Mouse (Mus musculus) telencephalon, adult 2 months (tissue): Measurements from ENCODE around the gene Kin.
A peak's percentile ranks its signal among the peaks of the same experiment; 100 is the strongest.

ENCODE experiments used
- DNase-seq: peaks from one replicate; pipeline ENCODE4 v3.0.0-alpha.2; 2011; ENCODE audit warnings: low read depth, low spot score

Gene Kin

GRCm38 (mm10) chr2:10080310-10081010 is at the start of gene Kin, which contains the start of gene Atp5c1:
Gene Kin, plus strand, starts transcription at chr2:10080593.
Gene Atp5c1, minus strand, starts transcription at chr2:10080510.
- peak; percentile 95 for DNase-seq

GRCm38 (mm10) chr2:10033684-10034083 is 46.7 kb upstream of the Kin start:
- DNase-seq: no peak

GRCm38 (mm10) chr2:10034976-10035375 is 45.4 kb upstream of the Kin start:
- DNase-seq: no peak

GRCm38 (mm10) chr2:10047758-10048436 is 32.5 kb upstream of the Kin start:
- no peak for DNase-seq

- peak; percentile 87 for DNase-seq
Observed at GRCm38 (mm10) chr2:10048461-10048860, 31.9 kb upstream of the Kin start, which contains the start of gene Taf3. Gene Taf3, minus strand, starts transcription at chr2:10048596.

GRCm38 (mm10) chr2:10049456-10049855 is 30.9 kb upstream of the Kin start:
- no peak for DNase-seq

- peak; percentile 94 for DNase-seq
Observed at GRCm38 (mm10) chr2:10050878-10051277, 29.5 kb upstream of the Kin start.

- no peak for DNase-seq
Observed at GRCm38 (mm10) chr2:10051996-10052395, 28.4 kb upstream of the Kin start.

GRCm38 (mm10) chr2:10058836-10059235 is 21.6 kb upstream of the Kin start:
- no peak for DNase-seq

- no peak for DNase-seq
Observed at GRCm38 (mm10) chr2:10071751-10072150, 8.6 kb upstream of the Kin start.

GRCm38 (mm10) chr2:10074470-10074869 is 5.9 kb upstream of the Kin start:
- no peak for DNase-seq

GRCm38 (mm10) chr2:10076675-10077074 is 3.7 kb upstream of the Kin start:
- no peak for DNase-seq

GRCm38 (mm10) chr2:10079745-10080309 is 566 bp upstream of the Kin start:
- no peak for DNase-seq

- DNase-seq: no peak
Observed at GRCm38 (mm10) chr2:10081453-10082080, 1.2 kb downstream of the Kin start.

GRCm38 (mm10) chr2:10082737-10083136 is 2.3 kb downstream of the Kin start:
- DNase-seq: no peak

GRCm38 (mm10) chr2:10087256-10087850 is 7.0 kb downstream of the Kin start:
- no peak for DNase-seq

- DNase-seq: no peak
Observed at GRCm38 (mm10) chr2:10094327-10095100, 14.1 kb downstream of the Kin start.

- DNase-seq: peak; percentile 13
Observed at GRCm38 (mm10) chr2:10098598-10099215, 18.3 kb downstream of the Kin start.

GRCm38 (mm10) chr2:10100471-10100870 is 20.1 kb downstream of the Kin start:
- DNase-seq: no peak

GRCm38 (mm10) chr2:10101180-10101579 is 20.8 kb downstream of the Kin start:
- no peak for DNase-seq
